Mouse (Mus musculus): ENCODE results near the gene Mkks. TPM values are rescaled to one million over a fixed set of nuclear protein-coding genes. Genes with fewer than 3 reads are reported as not detected.

Mkks gene
- 12.3 and 14.2 TPM in 2 replicates for polyA plus RNA-seq (2015; fragmentation: Nextera tagmentation; extraction: Ambion mirVana)

DNA sequence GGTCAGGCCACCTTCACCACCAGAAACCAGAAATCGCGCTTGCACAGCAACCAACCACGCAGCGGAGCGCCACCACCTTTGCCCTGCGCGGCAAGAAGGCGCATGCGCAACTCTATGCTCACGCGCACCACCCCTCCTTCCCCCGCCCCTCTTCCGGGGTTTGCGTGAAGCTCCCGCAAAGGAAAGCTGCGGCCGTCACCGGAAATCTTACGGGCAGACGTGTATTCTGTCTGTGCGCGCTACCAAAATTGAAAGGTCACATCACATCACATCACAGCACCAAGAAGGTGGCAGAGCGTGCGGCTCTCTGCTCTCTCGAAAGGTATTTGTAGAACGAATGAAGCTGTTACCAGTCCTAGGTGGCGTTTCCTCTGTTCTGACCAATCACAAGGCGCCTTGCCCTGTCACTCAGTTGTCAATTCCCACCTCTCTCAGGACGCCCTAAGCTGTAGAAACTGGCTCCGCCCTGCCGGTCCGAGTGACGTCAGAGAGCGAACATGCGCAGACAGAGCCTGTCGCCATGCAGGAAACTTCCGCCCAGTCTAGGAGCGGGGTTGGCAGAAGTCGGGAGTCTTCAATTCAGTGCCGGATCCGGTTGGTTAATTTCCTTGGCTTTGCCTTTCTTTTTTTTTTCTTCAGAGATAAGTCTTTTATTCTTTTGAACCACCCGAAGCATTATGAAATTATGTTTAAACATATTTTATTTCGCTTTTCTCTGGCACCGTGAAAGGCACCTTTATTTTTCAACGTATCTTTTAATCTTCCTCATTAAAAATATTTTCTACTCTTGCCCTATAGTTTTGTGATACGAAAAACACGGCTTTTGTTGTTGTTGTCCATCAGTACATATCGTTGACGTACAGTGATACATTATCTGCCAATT, at the start of gene Mkks, which contains the start of the genes Slx4ip and AL731706.1:
Mkks (minus strand) TSS at position 322 of the 883 bp plus-strand sequence.
Slx4ip (plus strand) TSS at position 151 of the 883 bp plus-strand sequence.
AL731706.1 (minus strand) TSS at position 322 of the 883 bp plus-strand sequence.
- under 1% methylated on average over 49 of the region's 49 CpGs for WGBS

DNA sequence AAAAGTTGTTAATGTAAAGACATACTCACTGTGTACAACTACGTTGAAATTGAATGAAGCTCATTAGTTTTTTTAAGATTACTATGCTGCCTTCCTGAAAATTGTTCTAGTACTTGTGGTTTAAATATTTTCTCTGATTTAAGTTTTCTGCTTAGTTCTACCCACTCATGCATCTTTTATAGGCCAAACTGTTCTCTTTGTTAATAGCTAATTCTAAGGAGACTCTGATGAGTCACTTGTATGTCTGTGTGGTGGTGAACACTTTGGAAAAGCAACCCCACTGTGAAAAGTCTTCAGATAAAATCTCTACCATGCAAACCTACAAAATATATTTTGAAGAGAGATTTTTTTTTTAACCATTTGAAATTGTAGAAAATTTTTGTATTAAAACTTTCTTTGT, 47.1 kb upstream of the Mkks start:
- Histone ChIP-seq H3K4me3 (replicated peaks) (no peak overlapping the region), H3K27ac (replicated peaks) (no peak overlapping the region), H3K9ac (no peak overlapping the region), H3K9me3 (replicated peaks) (no peaks in the 10 kb centered on the region), H3K4me1 (no peaks in the 10 kb centered on the region), H3K27me3 (no peaks in the 10 kb centered on the region), H3K4me2 (replicated peaks) (no peak overlapping the region), H3K36me3 (no peaks in the 10 kb centered on the region)
- no peak for ATAC-seq (ENCODE audit: insufficient number of reproducible peaks, low FRiP score, low TSS enrichment, low read depth)
- WGBS: 76% methylated on average over 1 of the region's 1 CpGs

More for the DNA sequence above, at the start of gene Mkks, which contains the start of the genes Slx4ip and AL731706.1:
- Histone ChIP-seq H3K4me1 (peaks cover 5% of the 10 kb centered on the region), H3K36me3 (no peaks in the 10 kb centered on the region), H3K4me3 (replicated peaks) (peak within 1 kb of the TSS; percentile 83), H3K4me2 (replicated peaks) (peak within 1 kb of the TSS; percentile 50), H3K9me3 (replicated peaks) (no peaks in the 10 kb centered on the region), H3K27ac (replicated peaks) (peak within 1 kb of the TSS; percentile 97), H3K27me3 (no peaks in the 10 kb centered on the region), H3K9ac (peak within 1 kb of the TSS; percentile 59)
- ATAC-seq (ENCODE audit: insufficient number of reproducible peaks, low FRiP score, low TSS enrichment, low read depth): peak; percentile 98

GRCm38 (mm10) chr2:136936391-136937288, 45.5 kb upstream of the Mkks start:
- ATAC-seq (ENCODE audit: insufficient number of reproducible peaks, low FRiP score, low TSS enrichment, low read depth): no peak
- Histone ChIP-seq H3K27me3 (no peaks in the 10 kb centered on the region), H3K4me2 (replicated peaks) (no peak overlapping the region), H3K4me1 (no peaks in the 10 kb centered on the region), H3K9ac (no peak overlapping the region), H3K4me3 (replicated peaks) (no peak overlapping the region), H3K9me3 (replicated peaks) (no peaks in the 10 kb centered on the region), H3K36me3 (no peaks in the 10 kb centered on the region), H3K27ac (replicated peaks) (no peak overlapping the region)
- 83% methylated on average over 4 of the region's 4 CpGs for WGBS

- no peak overlapping the region for H3K4me3 ChIP-seq (replicated peaks)
- no peaks in the 10 kb centered on the region for H3K9me3 ChIP-seq (replicated peaks)
- peak; percentile 39 for ATAC-seq (ENCODE audit: insufficient number of reproducible peaks, low FRiP score, low TSS enrichment, low read depth)
- H3K4me2 ChIP-seq (replicated peaks): no peak overlapping the region
- H3K27ac ChIP-seq (replicated peaks): no peak overlapping the region
- peaks cover 19% of the 10 kb centered on the region for H3K4me1 ChIP-seq
- 60% methylated on average over 4 of the region's 4 CpGs for WGBS
- no peaks in the 10 kb centered on the region for H3K36me3 ChIP-seq
- no peak overlapping the region for H3K9ac ChIP-seq
- no peaks in the 10 kb centered on the region for H3K27me3 ChIP-seq
These were observed 29.8 kb upstream of the Mkks start for GRCm38 (mm10) chr2:136921003-136921408.

DNA sequence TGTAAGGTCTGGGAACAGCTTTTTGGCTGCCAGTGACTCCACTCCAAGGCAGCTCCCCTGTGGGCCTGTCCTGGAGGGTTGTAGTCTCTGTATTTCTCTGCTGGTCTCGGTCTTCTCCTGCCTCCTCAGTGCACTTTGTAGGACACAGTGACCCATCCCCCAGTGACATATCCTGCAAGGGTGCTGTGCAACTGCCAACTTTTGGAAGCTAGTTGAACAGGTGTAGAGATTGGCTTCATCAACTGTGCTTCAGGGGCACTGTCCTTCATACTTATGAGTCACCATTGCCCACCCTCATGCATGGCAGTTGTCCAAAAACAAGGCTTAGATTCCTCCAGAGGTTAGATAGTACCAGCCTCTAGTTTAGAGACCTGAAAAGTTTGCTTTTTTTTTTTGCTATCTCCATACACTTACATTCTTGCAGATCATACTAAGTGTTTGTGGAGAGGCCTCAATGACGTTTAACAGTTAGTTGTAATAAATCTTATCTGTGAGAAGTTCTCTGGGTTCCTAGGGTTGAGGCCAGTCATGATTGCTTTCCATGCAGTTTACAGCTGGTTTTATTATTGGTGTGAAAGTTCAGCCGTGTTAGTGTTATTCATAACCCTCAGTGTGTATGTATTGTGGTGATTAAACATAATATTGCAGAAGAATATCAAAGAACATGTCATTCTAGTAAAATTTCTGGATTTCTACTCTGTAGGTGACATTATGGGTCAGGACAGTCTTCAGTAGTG, 29.2 kb upstream of the Mkks start:
- Histone ChIP-seq H3K27me3 (no peaks in the 10 kb centered on the region), H3K4me2 (replicated peaks) (no peak overlapping the region), H3K36me3 (no peaks in the 10 kb centered on the region), H3K4me1 (peaks cover 19% of the 10 kb centered on the region), H3K9ac (no peak overlapping the region), H3K27ac (replicated peaks) (no peak overlapping the region), H3K4me3 (replicated peaks) (no peak overlapping the region), H3K9me3 (replicated peaks) (no peaks in the 10 kb centered on the region)
- 0 out of 2 replicates have a peak, but pooled peaks have one; percentile 4 for ATAC-seq (ENCODE audit: insufficient number of reproducible peaks, low FRiP score, low TSS enrichment, low read depth)
- 79% methylated on average over 3 of the region's 3 CpGs for WGBS

DNA sequence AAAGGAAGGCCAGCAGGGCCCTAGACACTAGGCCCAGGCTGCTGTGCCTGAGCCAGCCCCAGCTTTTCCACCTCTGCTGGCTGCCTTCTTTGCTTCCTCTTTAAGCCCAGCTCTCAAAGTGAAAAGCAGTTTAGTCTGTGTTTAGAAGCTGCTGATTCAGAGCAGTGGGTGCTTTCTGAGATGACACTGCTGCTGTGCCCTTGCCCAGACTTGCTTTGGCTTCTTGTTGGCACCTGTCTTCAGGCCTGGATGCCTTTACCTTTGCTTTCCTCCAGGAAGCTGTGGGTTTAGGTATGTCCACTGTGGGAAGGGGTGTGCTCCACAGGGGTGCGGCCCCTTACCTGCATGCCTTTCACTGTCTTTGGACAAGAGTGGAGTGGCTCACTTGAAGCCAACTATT, 28.2 kb upstream of the Mkks start:
- H3K4me2 ChIP-seq (replicated peaks): no peak overlapping the region
- H3K4me3 ChIP-seq (replicated peaks): no peak overlapping the region
- no peak overlapping the region for H3K27ac ChIP-seq (replicated peaks)
- peaks cover 19% of the 10 kb centered on the region for H3K4me1 ChIP-seq
- 86% methylated on average over 1 of the region's 1 CpGs for WGBS
- H3K27me3 ChIP-seq: no peaks in the 10 kb centered on the region
- H3K36me3 ChIP-seq: no peaks in the 10 kb centered on the region
- no peaks in the 10 kb centered on the region for H3K9me3 ChIP-seq (replicated peaks)
- ATAC-seq (ENCODE audit: insufficient number of reproducible peaks, low FRiP score, low TSS enrichment, low read depth): no peak
- H3K9ac ChIP-seq: no peak overlapping the region

- no peaks in the 10 kb centered on the region for H3K36me3 ChIP-seq
- no peak overlapping the region for H3K4me3 ChIP-seq (replicated peaks)
- 39% methylated on average over 3 of the region's 3 CpGs for WGBS
- no peak overlapping the region for H3K4me2 ChIP-seq (replicated peaks)
- H3K9ac ChIP-seq: no peak overlapping the region
- no peaks in the 10 kb centered on the region for H3K27me3 ChIP-seq
- no peak overlapping the region for H3K27ac ChIP-seq (replicated peaks)
- H3K9me3 ChIP-seq (replicated peaks): no peaks in the 10 kb centered on the region
- ATAC-seq (ENCODE audit: insufficient number of reproducible peaks, low FRiP score, low TSS enrichment, low read depth): no peak; the same call in 1 of the 2 replicates
- peaks cover 12% of the 10 kb centered on the region; the same call in 1 of the 2 replicates for H3K4me1 ChIP-seq
These were observed 23.2 kb upstream of the Mkks start for GRCm38 (mm10) chr2:136914334-136914902.

DNA sequence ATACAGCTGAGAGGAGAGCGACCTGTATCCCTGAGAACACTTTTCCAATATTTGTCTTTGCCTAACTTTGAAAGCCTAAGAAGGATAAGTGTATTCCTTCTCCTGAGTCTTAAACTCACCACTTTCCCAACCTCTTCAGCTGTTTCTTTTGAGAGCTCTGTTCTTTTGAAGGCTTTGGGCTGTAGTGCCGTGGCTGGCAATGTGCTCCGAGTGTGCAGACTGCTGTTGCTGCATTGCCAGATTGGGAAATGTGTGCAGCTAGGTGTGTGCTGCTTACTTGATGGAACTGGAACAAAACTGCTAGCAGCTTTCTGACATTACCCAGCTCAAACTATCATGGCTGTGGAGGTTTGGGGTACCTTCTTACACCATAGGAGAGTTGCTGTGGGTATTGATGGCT, 21.8 kb upstream of the Mkks start:
- Histone ChIP-seq H3K36me3 (no peaks in the 10 kb centered on the region), H3K27me3 (no peaks in the 10 kb centered on the region), H3K4me2 (replicated peaks) (no peak overlapping the region), H3K27ac (replicated peaks) (no peak overlapping the region), H3K9ac (no peak overlapping the region), H3K9me3 (replicated peaks) (no peaks in the 10 kb centered on the region), H3K4me3 (replicated peaks) (no peak overlapping the region), H3K4me1 (peaks cover 12% of the 10 kb centered on the region; the same call in 1 of the 2 replicates)
- WGBS: 76% methylated on average over 3 of the region's 3 CpGs
- ATAC-seq (ENCODE audit: insufficient number of reproducible peaks, low FRiP score, low TSS enrichment, low read depth): no peak

GRCm38 (mm10) chr2:136911958-136912411, 20.8 kb upstream of the Mkks start:
- Histone ChIP-seq H3K4me1 (peaks cover 10% of the 10 kb centered on the region; the same call in 1 of the 2 replicates), H3K9me3 (replicated peaks) (no peaks in the 10 kb centered on the region), H3K4me2 (replicated peaks) (no peak overlapping the region), H3K4me3 (replicated peaks) (no peak overlapping the region), H3K27me3 (no peaks in the 10 kb centered on the region), H3K27ac (replicated peaks) (no peak overlapping the region), H3K36me3 (no peaks in the 10 kb centered on the region), H3K9ac (no peak overlapping the region)
- WGBS: 25% methylated on average over 4 of the region's 4 CpGs
- no peak for ATAC-seq (ENCODE audit: insufficient number of reproducible peaks, low FRiP score, low TSS enrichment, low read depth)

- H3K4me3 ChIP-seq (replicated peaks): no peak overlapping the region
- H3K4me1 ChIP-seq: peaks cover 6% of the 10 kb centered on the region; the same call in 1 of the 2 replicates
- no peak overlapping the region for H3K4me2 ChIP-seq (replicated peaks)
- no peaks in the 10 kb centered on the region for H3K36me3 ChIP-seq
- ATAC-seq (ENCODE audit: insufficient number of reproducible peaks, low FRiP score, low TSS enrichment, low read depth): no peak
- WGBS: 82% methylated on average over 2 of the region's 2 CpGs
- H3K27ac ChIP-seq (replicated peaks): no peak overlapping the region
- no peaks in the 10 kb centered on the region for H3K27me3 ChIP-seq
- H3K9me3 ChIP-seq (replicated peaks): no peaks in the 10 kb centered on the region
- no peak overlapping the region for H3K9ac ChIP-seq
These were observed 18.1 kb upstream of the Mkks start for GRCm38 (mm10) chr2:136909298-136909697.

Data from embryonic facial prominence, embryonic 15.5 days (tissue).